Mouse (Mus musculus): Measurements from ENCODE around the gene Scnn1a. TPM values are rescaled to one million over a fixed set of nuclear protein-coding genes. Genes with fewer than 3 reads are reported as not detected.

The Scnn1a gene
- polyA plus RNA-seq, 1 experiment from 2014 or later: 18.5 TPM

- peak within 1 kb of the TSS; percentile 84 for H3K4me3 ChIP-seq (ENCODE audit: low read depth, low read length)
- peak within 1 kb of the TSS; percentile 89 for H3K4me2 ChIP-seq (replicated peaks; ENCODE audit: low read depth)
- H3K27ac ChIP-seq (replicated peaks): peak within 1 kb of the TSS; percentile 93
- TF ChIP-seq EP300 (optimal IDR thresholded peaks at IDR 0.05) (no peak), CTCF (IDR thresholded peaks at IDR 0.05; ENCODE audit: low read depth) (no peak)
- peaks cover 19% of the 10 kb centered on the region for H3K4me1 ChIP-seq (replicated peaks; ENCODE audit: control insufficient read depth, insufficient read depth)
- peaks cover 6% of the 10 kb centered on the region for H3K36me3 ChIP-seq (ENCODE audit: control insufficient read depth, insufficient read depth, low read length)
- peak within 1 kb of the TSS; percentile 98 for H3K9ac ChIP-seq (ENCODE audit: low read length)
- WGBS: 3% methylated on average over 34 of the region's 46 CpGs
- H3K9me3 ChIP-seq (ENCODE audit: control insufficient read depth, low read length): no peaks in the 10 kb centered on the region
- DNase-seq (ENCODE audit: low spot score): peak; percentile 98
- ATAC-seq (ENCODE audit: low FRiP score, low TSS enrichment): peak; percentile 95
- H3K27me3 ChIP-seq (ENCODE audit: control insufficient read depth, insufficient read depth, low read length): no peaks in the 10 kb centered on the region
These were observed 6.8 kb upstream of the Scnn1a start, which contains the start of gene Ltbr for GRCm38 (mm10) chr6:125313546-125314230. Gene Ltbr, minus strand, starts transcription at chr6:125313885.

GRCm38 (mm10) chr6:125314231-125314563 lies 6.3 kb upstream of the Scnn1a start:
- ATAC-seq (ENCODE audit: low FRiP score, low TSS enrichment) (peak; percentile 25), DNase-seq (ENCODE audit: low spot score) (no peak)
- peak overlapping the region; percentile 89 for H3K4me2 ChIP-seq (replicated peaks; ENCODE audit: low read depth)
- H3K27ac ChIP-seq (replicated peaks): peak overlapping the region; percentile 93
- H3K36me3 ChIP-seq (ENCODE audit: control insufficient read depth, insufficient read depth, low read length): peaks cover 4% of the 10 kb centered on the region; the same call in 1 of the 2 replicates
- WGBS: 35% methylated on average over 7 of the region's 7 CpGs
- H3K4me3 ChIP-seq (ENCODE audit: low read depth, low read length): peak overlapping the region; percentile 84
- TF ChIP-seq CTCF (IDR thresholded peaks at IDR 0.05; ENCODE audit: low read depth) (no peak), EP300 (optimal IDR thresholded peaks at IDR 0.05) (no peak)
- no peaks in the 10 kb centered on the region for H3K27me3 ChIP-seq (ENCODE audit: control insufficient read depth, insufficient read depth, low read length)
- peaks cover 19% of the 10 kb centered on the region for H3K4me1 ChIP-seq (replicated peaks; ENCODE audit: control insufficient read depth, insufficient read depth)
- no peaks in the 10 kb centered on the region for H3K9me3 ChIP-seq (ENCODE audit: control insufficient read depth, low read length)
- H3K9ac ChIP-seq (ENCODE audit: low read length): peak overlapping the region; percentile 98

- H3K36me3 ChIP-seq (ENCODE audit: control insufficient read depth, insufficient read depth, low read length): no peaks in the 10 kb centered on the region; the same call in 1 of the 2 replicates
- no peak overlapping the region for H3K4me2 ChIP-seq (replicated peaks; ENCODE audit: low read depth)
- H3K27me3 ChIP-seq (ENCODE audit: control insufficient read depth, insufficient read depth, low read length): no peaks in the 10 kb centered on the region
- no peaks in the 10 kb centered on the region for H3K9me3 ChIP-seq (ENCODE audit: control insufficient read depth, low read length)
- ATAC-seq (ENCODE audit: low FRiP score, low TSS enrichment) (no peak), DNase-seq (ENCODE audit: low spot score) (no peak)
- H3K4me1 ChIP-seq (replicated peaks; ENCODE audit: control insufficient read depth, insufficient read depth): peaks cover 19% of the 10 kb centered on the region
- H3K4me3 ChIP-seq (ENCODE audit: low read depth, low read length): no peak overlapping the region
- TF ChIP-seq CTCF (IDR thresholded peaks at IDR 0.05; ENCODE audit: low read depth) (no peak), EP300 (optimal IDR thresholded peaks at IDR 0.05) (no peak)
- H3K27ac ChIP-seq (replicated peaks): no peak overlapping the region
- no peak overlapping the region for H3K9ac ChIP-seq (ENCODE audit: low read length)
- 79% methylated on average over 6 of the region's 6 CpGs for WGBS
These were observed 5.7 kb upstream of the Scnn1a start for GRCm38 (mm10) chr6:125314746-125315145.

- no peak overlapping the region for H3K4me2 ChIP-seq (replicated peaks; ENCODE audit: low read depth)
- H3K27me3 ChIP-seq (ENCODE audit: control insufficient read depth, insufficient read depth, low read length): no peaks in the 10 kb centered on the region
- no peak overlapping the region for H3K27ac ChIP-seq (replicated peaks)
- ATAC-seq (ENCODE audit: low FRiP score, low TSS enrichment) (no peak), DNase-seq (ENCODE audit: low spot score) (no peak)
- H3K9me3 ChIP-seq (ENCODE audit: control insufficient read depth, low read length): no peaks in the 10 kb centered on the region
- no peak overlapping the region for H3K9ac ChIP-seq (ENCODE audit: low read length)
- TF ChIP-seq CTCF (IDR thresholded peaks at IDR 0.05; ENCODE audit: low read depth) (no peak), EP300 (optimal IDR thresholded peaks at IDR 0.05) (no peak)
- WGBS: 36% methylated on average over 7 of the region's 7 CpGs
- no peaks in the 10 kb centered on the region for H3K36me3 ChIP-seq (ENCODE audit: control insufficient read depth, insufficient read depth, low read length)
- H3K4me1 ChIP-seq (replicated peaks; ENCODE audit: control insufficient read depth, insufficient read depth): peaks cover 18% of the 10 kb centered on the region
- H3K4me3 ChIP-seq (ENCODE audit: low read depth, low read length): no peak overlapping the region
These were observed 3.4 kb upstream of the Scnn1a start for GRCm38 (mm10) chr6:125317077-125317476.

- Histone ChIP-seq H3K9me3 (ENCODE audit: control insufficient read depth, low read length) (no peaks in the 10 kb centered on the region), H3K4me2 (replicated peaks; ENCODE audit: low read depth) (no peak overlapping the region), H3K4me1 (replicated peaks; ENCODE audit: control insufficient read depth, insufficient read depth) (peaks cover 5% of the 10 kb centered on the region), H3K4me3 (ENCODE audit: low read depth, low read length) (no peak overlapping the region), H3K36me3 (ENCODE audit: control insufficient read depth, insufficient read depth, low read length) (no peaks in the 10 kb centered on the region), H3K9ac (ENCODE audit: low read length) (no peak overlapping the region), H3K27me3 (ENCODE audit: control insufficient read depth, insufficient read depth, low read length) (no peaks in the 10 kb centered on the region), H3K27ac (replicated peaks) (peak overlapping the region; percentile 71)
- WGBS: 45% methylated on average over 15 of the region's 15 CpGs
- TF ChIP-seq CTCF (IDR thresholded peaks at IDR 0.05; ENCODE audit: low read depth): no peak
- peak; percentile 16; the same call in 1 of the 2 replicates for ATAC-seq (ENCODE audit: low FRiP score, low TSS enrichment)
- peak; percentile 30 for DNase-seq (ENCODE audit: low spot score)
These were observed 1.2 kb upstream of the Scnn1a start for GRCm38 (mm10) chr6:125318981-125319918.
